Mouse (Mus musculus) limb, embryonic 13.5 days (tissue): ENCODE measurements at regions not wholly inside any gene's neighbourhood (a gene's known extent, or its start where the extent isn't known, plus 50 kb on each side); places are given as distances from the start of the nearest gene placed in this dataset.

Source experiments
- ATAC-seq: fragments of 200-750 bp; cut with Nextera tagmentation; 2 replicates; pipeline ENCODE4 v1.8.0; 2017; ENCODE audit warnings: low read depth, moderate number of reproducible peaks, moderate TSS enrichment; ENCODE audit not compliant: low FRiP score
- H3K27ac ChIP-seq: fragments of 300-500 bp; sonication (generic); 2 replicates; pipeline ENCODE4 v1.5.1; 2015; ENCODE audit warnings: inconsistent platforms, mild to moderate bottlenecking, moderate library complexity
- H3K27me3 ChIP-seq: fragments of 300-500 bp; sonication (generic); 2 replicates; pipeline ENCODE4 v1.6.1; 2015; ENCODE audit warnings: mild to moderate bottlenecking, inconsistent platforms
- H3K36me3 ChIP-seq: fragments of 300-500 bp; sonication (generic); 2 replicates; pipeline ENCODE4 v1.6.1; 2015; ENCODE audit warnings: inconsistent platforms, mild to moderate bottlenecking, moderate library complexity
- H3K4me1 ChIP-seq: fragments of 300-500 bp; sonication (generic); 2 replicates; pipeline ENCODE4 v1.6.1; 2015; ENCODE audit warnings: inconsistent platforms
- H3K4me2 ChIP-seq: fragments of 300-500 bp; sonication (generic); replicated peaks from 2 replicates; pipeline ENCODE4 v1.6.1; 2015; ENCODE audit warnings: inconsistent platforms, mild to moderate bottlenecking, moderate library complexity
- H3K4me3 ChIP-seq: fragments of 300-500 bp; sonication (generic); 2 replicates; pipeline ENCODE4 v1.5.1; 2015; ENCODE audit warnings: moderate library complexity, mild to moderate bottlenecking, inconsistent platforms
- H3K9ac ChIP-seq: fragments of 300-500 bp; sonication (generic); 2 replicates; pipeline ENCODE4 v1.6.1; 2015; ENCODE audit warnings: mild to moderate bottlenecking, inconsistent platforms
- H3K9me3 ChIP-seq: fragments of 300-500 bp; sonication (generic); 2 replicates; pipeline ENCODE4 v1.6.1; 2016; ENCODE audit warnings: inconsistent platforms
- WGBS: fragments of 180-500 bp; shearing (Covaris S2); methylation state at CpG from one replicate; pipeline ENCODE4 v1.1.7; 2015; 5-methylcytosine and 5-hydroxymethylcytosine counted together

DNA sequence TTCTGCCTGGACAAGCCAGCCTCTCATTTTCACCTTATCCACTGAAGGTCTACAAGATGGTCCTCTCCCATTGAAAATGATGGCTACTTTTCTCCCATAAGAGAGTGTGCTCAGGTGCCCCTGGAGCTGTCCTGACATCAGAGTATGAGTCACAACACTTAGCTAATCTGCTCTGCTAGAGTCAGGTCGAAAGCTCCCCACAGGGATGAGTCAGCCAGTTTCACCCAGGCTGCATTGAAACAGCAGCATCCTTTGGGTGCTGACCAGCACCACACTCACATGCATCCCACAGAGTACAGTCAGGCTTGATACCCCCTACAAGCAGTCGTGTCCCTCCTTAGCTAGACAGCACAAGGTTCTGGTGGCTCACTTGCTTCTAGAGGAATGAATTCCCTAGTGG is 234.0 kb downstream of the CK137956 start:
- Histone ChIP-seq H3K9ac (no peak overlapping the region), H3K27me3 (no peaks in the 10 kb centered on the region), H3K27ac (no peak overlapping the region), H3K36me3 (no peaks in the 10 kb centered on the region), H3K9me3 (no peaks in the 10 kb centered on the region), H3K4me1 (peaks cover 15% of the 10 kb centered on the region; the same call in 1 of the 2 replicates), H3K4me2 (no peak overlapping the region), H3K4me3 (no peak overlapping the region)
- ATAC-seq: no peak
- WGBS: 74% methylated on average over 2 of the region's 2 CpGs

DNA sequence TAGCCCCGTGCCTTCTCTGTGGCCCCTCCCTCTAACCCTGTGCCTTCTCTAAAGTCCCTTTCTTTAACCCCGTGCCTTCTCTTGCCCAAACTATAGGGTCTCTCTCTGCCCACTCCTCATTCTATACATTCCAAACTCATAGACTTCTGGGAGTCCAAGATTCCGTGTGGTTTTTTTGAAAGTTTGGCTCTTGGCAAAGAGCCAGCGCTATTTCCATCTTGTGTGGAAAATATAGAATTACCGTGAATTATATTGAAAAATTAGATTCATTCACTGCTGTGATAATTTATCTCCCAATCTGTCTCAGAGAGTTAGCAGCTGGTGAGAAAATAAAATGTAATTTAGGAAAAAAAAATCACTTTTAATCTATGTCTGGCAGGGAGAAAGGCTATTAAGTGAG is 234.6 kb downstream of the CK137956 start:
- no peak overlapping the region for H3K4me3 ChIP-seq
- peaks cover 15% of the 10 kb centered on the region; the same call in 1 of the 2 replicates for H3K4me1 ChIP-seq
- H3K9me3 ChIP-seq: no peaks in the 10 kb centered on the region
- peak; percentile 28; the same call in 1 of the 2 replicates for ATAC-seq
- H3K9ac ChIP-seq: no peak overlapping the region
- no peaks in the 10 kb centered on the region for H3K36me3 ChIP-seq
- 61% methylated on average over 5 of the region's 5 CpGs for WGBS
- no peaks in the 10 kb centered on the region for H3K27me3 ChIP-seq
- H3K27ac ChIP-seq: no peak overlapping the region
- no peak overlapping the region for H3K4me2 ChIP-seq

DNA sequence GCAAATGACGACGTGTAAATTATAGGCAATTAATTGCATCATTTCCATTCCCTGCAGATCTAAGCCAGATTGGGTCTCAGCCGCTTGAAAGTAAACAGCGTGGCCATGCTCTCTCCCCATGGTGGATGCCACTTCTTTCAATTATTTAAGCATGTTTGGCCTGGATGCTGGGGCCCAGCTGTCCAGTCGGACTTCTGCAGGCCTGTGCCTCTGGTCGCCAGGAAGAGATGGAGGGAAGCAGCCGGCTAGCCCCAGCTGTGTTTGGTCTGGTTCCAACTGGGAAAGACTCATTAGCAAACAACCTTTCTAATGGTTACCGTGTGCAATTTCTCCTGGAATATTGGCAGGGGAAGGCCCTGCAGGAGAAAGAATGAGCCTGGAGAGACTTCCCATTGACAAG is 236.1 kb downstream of the CK137956 start:
- peaks cover 15% of the 10 kb centered on the region; the same call in 1 of the 2 replicates for H3K4me1 ChIP-seq
- no peak overlapping the region for H3K4me3 ChIP-seq
- 20% methylated on average over 8 of the region's 8 CpGs for WGBS
- H3K36me3 ChIP-seq: no peaks in the 10 kb centered on the region
- H3K9ac ChIP-seq: no peak overlapping the region
- no peak for ATAC-seq
- H3K27ac ChIP-seq: no peak overlapping the region
- H3K27me3 ChIP-seq: no peaks in the 10 kb centered on the region
- H3K4me2 ChIP-seq: no peak overlapping the region
- no peaks in the 10 kb centered on the region for H3K9me3 ChIP-seq

DNA sequence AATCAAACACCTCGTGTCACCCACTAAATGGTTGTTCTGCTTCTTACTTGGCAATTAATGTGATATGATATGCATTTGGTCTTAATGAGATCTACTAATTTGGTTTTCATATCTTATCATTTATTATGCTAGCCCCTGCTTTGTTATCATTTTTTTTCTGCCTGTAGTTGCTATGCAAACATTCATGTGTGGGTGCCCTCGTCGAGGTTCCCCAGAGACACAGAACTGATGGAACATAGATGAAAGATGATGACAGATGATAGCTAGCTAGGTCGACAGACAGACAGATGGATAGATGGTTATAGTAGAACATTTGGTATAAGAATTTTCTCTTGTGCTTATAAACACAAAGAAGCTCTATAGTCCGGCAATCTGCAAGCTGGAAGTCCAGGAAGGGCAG is 252.1 kb downstream of the CK137956 start:
- no peaks in the 10 kb centered on the region for H3K36me3 ChIP-seq
- WGBS: 82% methylated on average over 5 of the region's 5 CpGs

DNA sequence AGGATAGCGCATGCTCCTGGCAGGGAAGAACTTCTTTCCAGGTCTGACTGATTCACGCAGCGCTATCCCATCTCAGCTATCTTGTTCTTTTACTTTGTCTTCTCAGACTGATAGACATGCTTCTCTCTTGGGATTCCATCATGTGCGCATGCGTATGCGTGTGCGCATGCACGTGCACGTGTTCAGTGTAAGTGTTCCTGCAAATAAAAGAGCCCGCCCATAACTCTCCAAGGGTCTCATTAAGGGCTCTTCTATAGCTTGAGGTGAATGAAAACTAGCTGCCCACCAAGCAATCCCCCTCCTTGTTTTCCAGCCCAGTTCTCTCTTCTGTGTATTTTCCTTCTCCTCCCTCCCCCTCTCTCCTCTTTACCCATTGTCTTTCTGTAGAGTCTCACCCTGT is 258.5 kb downstream of the CK137956 start:
- Histone ChIP-seq H3K4me3 (no peak overlapping the region), H3K9ac (no peak overlapping the region), H3K4me2 (no peak overlapping the region), H3K27me3 (no peaks in the 10 kb centered on the region), H3K4me1 (peaks cover 17% of the 10 kb centered on the region), H3K9me3 (no peaks in the 10 kb centered on the region), H3K27ac (no peak overlapping the region), H3K36me3 (no peaks in the 10 kb centered on the region)
- no peak for ATAC-seq
- WGBS: 76% methylated on average over 10 of the region's 10 CpGs

More for the DNA sequence above, 252.1 kb downstream of the CK137956 start:
- no peak overlapping the region for H3K4me2 ChIP-seq
- no peaks in the 10 kb centered on the region for H3K4me1 ChIP-seq
- H3K27me3 ChIP-seq: no peaks in the 10 kb centered on the region
- no peak overlapping the region for H3K9ac ChIP-seq
- no peak overlapping the region for H3K27ac ChIP-seq
- no peak for ATAC-seq
- H3K9me3 ChIP-seq: no peaks in the 10 kb centered on the region
- H3K4me3 ChIP-seq: no peak overlapping the region

DNA sequence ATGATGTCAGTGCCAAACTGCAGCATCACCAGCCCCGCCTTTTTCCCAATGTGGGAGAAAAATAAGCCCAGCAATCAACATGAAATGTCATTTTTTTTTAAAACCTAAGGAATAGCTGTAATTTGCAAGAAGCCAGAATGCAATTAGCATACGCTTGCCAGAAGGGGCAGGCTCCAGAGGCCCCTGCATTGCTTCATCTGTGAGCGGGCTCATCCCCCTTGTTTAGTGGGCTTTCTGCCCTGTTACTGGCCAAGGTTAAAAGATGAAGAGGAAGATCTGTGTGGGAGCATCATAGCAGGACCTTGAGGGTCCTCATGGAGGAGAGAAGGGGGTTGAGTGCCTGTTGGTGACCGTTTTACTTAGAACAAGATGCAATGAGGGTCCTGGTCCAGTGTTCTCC is 259.9 kb downstream of the CK137956 start:
- H3K4me2 ChIP-seq: no peak overlapping the region
- no peaks in the 10 kb centered on the region for H3K9me3 ChIP-seq
- WGBS: 55% methylated on average over 4 of the region's 4 CpGs
- H3K9ac ChIP-seq: no peak overlapping the region
- peaks cover 17% of the 10 kb centered on the region for H3K4me1 ChIP-seq
- ATAC-seq: no peak
- no peak overlapping the region for H3K27ac ChIP-seq
- no peaks in the 10 kb centered on the region for H3K36me3 ChIP-seq
- no peaks in the 10 kb centered on the region for H3K27me3 ChIP-seq
- no peak overlapping the region for H3K4me3 ChIP-seq

DNA sequence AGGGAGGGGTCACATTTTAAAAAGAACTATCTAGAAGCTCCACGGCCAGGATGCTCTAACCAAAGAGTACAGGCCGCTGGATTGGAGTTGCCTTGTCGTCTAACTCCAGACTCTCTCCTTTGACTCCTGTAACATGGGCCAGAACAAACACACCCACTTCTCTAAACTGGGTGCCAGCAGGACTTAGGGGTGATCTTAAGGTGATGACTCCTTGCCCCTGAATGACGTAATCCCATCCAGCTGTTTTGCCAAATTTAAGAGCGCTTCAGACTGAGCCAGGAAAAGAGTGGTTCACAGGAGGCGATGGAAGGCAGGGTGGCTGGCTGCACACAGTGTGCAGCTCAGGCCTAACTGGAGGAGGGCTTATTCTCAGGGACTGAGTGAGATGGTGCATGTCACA is 261.0 kb downstream of the CK137956 start:
- Histone ChIP-seq H3K9me3 (no peaks in the 10 kb centered on the region), H3K27me3 (no peaks in the 10 kb centered on the region), H3K27ac (no peak overlapping the region), H3K36me3 (no peaks in the 10 kb centered on the region), H3K4me3 (no peak overlapping the region), H3K4me1 (peaks cover 17% of the 10 kb centered on the region), H3K4me2 (no peak overlapping the region), H3K9ac (no peak overlapping the region)
- no peak for ATAC-seq
- 74% methylated on average over 6 of the region's 6 CpGs for WGBS

DNA sequence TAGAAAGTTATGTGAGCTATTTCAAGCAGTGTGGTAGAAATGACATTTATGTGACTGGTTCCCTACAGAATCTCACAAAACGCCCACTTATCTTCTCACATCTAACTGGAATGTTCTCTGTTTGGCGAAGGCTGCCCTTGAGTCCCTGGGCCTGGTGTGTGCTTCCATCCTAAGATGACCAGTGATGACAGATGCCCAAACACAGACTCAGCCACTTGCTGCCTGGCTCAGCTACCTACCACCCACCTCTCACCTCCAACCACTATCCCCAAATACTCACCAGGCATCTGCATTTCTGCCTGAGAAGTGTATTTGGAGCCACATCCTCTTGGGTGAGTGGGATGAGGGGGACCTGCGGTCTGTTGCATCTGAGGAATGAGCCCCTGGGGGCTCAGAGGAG is 262.6 kb downstream of the CK137956 start:
- Histone ChIP-seq H3K9ac (no peak overlapping the region), H3K4me3 (no peak overlapping the region), H3K27ac (no peak overlapping the region), H3K9me3 (no peaks in the 10 kb centered on the region), H3K4me2 (no peak overlapping the region), H3K27me3 (no peaks in the 10 kb centered on the region), H3K36me3 (no peaks in the 10 kb centered on the region), H3K4me1 (peaks cover 17% of the 10 kb centered on the region)
- WGBS: 77% methylated on average over 3 of the region's 3 CpGs
- ATAC-seq: no peak

DNA sequence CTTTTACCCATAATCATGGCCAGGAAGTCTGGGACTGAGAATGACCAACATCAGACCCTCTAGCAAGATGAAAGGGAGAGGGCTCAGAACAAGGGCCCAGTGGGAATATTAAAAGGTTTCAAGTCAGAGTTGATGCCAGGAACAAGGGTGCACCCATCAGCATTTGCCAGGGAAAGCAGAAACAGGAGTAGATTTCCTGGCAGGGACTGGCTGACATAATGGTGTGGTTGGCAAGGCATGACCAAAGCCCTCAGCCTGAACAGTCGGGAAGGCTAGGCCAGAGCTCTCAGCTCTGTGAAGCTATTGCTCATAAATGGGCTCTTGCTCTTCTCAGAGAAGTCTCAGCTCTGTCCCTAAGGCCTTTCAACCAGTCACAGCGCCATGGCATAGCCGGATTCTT is 263.6 kb downstream of the CK137956 start:
- no peaks in the 10 kb centered on the region for H3K9me3 ChIP-seq
- no peak overlapping the region for H3K27ac ChIP-seq
- H3K4me3 ChIP-seq: no peak overlapping the region
- H3K9ac ChIP-seq: no peak overlapping the region
- H3K36me3 ChIP-seq: no peaks in the 10 kb centered on the region
- 79% methylated on average over 3 of the region's 3 CpGs for WGBS
- no peaks in the 10 kb centered on the region for H3K27me3 ChIP-seq
- no peak for ATAC-seq
- H3K4me2 ChIP-seq: no peak overlapping the region
- peaks cover 14% of the 10 kb centered on the region for H3K4me1 ChIP-seq

DNA sequence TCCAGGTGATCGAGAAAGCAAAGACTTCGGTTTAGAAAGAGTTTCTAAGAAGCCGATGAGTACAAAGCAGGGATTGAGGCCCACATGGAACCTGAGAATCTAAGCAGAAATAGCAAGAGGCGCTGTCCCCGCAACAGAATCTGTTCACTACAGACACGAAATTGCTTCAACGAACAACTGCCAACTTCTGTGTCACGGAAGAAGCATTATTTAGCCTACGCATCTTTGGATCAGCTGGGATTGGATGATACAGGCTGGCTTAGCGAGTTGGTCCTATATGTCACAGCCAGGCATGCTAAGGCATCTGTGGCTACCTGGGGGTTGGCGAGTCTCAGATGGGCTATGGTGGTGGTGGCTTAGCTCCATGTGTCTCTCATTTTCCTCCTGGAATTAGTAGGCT is 269.1 kb downstream of the CK137956 start:
- H3K27me3 ChIP-seq: no peaks in the 10 kb centered on the region
- no peak overlapping the region for H3K4me2 ChIP-seq
- no peak overlapping the region for H3K27ac ChIP-seq
- ATAC-seq: no peak
- H3K36me3 ChIP-seq: no peaks in the 10 kb centered on the region
- no peaks in the 10 kb centered on the region for H3K4me1 ChIP-seq
- no peak overlapping the region for H3K9ac ChIP-seq
- WGBS: 93% methylated on average over 11 of the region's 11 CpGs
- no peaks in the 10 kb centered on the region for H3K9me3 ChIP-seq
- H3K4me3 ChIP-seq: no peak overlapping the region

DNA sequence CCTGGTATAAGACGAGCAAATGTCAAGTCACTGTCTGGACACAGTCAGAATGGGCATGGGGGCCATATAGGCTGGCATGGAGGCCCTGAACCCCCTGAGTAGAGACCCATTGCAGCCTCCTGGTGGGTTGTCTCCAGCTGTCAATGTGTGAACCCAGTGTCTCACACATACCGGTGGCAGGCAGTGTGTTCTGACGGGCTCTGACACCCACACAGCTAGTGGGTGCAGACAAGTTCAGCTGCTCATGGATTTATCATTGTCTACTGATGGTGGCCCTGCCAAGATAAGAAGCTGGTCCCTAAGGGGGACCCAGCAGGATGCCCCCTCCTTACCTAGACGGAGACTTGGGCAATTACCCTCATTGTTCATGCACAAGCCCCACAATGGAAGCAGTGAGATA is 280.8 kb downstream of the CK137956 start:
- H3K9ac ChIP-seq: no peak overlapping the region
- no peak overlapping the region for H3K4me3 ChIP-seq
- no peaks in the 10 kb centered on the region for H3K36me3 ChIP-seq
- no peak overlapping the region for H3K4me2 ChIP-seq
- H3K4me1 ChIP-seq: no peaks in the 10 kb centered on the region
- ATAC-seq: no peak
- WGBS: 68% methylated on average over 4 of the region's 4 CpGs
- no peak overlapping the region for H3K27ac ChIP-seq
- H3K9me3 ChIP-seq: no peaks in the 10 kb centered on the region
- H3K27me3 ChIP-seq: no peaks in the 10 kb centered on the region

DNA sequence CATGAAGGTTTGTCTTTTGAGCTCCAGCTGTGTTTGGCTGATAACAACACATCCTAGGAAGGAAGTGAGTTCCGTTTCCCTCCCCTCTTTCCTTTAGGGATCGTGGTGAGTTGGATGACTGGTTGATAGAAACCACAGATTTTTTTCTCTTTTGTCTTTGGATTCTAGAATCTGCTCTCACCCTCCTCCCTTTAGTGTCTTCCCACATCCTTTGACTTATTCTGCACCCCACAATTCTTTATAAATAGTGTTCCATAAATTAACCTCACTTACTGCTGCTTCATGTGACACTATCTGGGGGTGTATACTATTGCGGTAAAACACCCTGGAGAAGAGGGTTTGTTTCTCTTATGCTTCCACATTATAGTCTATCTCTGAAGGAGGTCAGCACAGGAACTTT is 285.7 kb downstream of the CK137956 start:
- no peak for ATAC-seq
- H3K4me2 ChIP-seq: no peak overlapping the region
- WGBS: 83% methylated on average over 3 of the region's 3 CpGs
- H3K4me3 ChIP-seq: no peak overlapping the region
- no peaks in the 10 kb centered on the region for H3K4me1 ChIP-seq
- no peak overlapping the region for H3K27ac ChIP-seq
- H3K9ac ChIP-seq: no peak overlapping the region
- H3K27me3 ChIP-seq: no peaks in the 10 kb centered on the region
- no peaks in the 10 kb centered on the region for H3K36me3 ChIP-seq
- H3K9me3 ChIP-seq: no peaks in the 10 kb centered on the region

DNA sequence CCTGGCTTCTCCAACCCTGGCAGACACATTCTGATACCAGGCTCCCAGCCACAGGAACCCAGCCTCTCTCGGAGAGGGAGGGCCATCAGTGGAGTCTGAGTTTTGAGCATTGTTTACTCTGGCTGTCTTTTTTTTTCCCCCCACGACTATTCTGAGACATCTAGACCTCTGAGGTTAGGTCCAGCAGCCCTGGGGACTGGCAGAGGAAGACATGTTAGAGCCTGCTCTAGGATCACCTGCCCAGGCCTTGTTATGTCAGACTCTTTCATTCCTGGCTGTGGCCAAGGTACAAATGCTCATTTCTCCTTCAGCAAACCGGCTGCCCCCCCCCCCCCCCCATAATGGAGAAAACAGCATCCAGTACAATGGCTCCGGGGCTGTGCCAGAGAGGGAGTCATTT is 291.4 kb downstream of the CK137956 start:
- ATAC-seq: no peak
- Histone ChIP-seq H3K4me3 (no peak overlapping the region), H3K27me3 (no peaks in the 10 kb centered on the region), H3K4me2 (no peak overlapping the region), H3K4me1 (no peaks in the 10 kb centered on the region), H3K9ac (no peak overlapping the region), H3K27ac (no peak overlapping the region), H3K36me3 (no peaks in the 10 kb centered on the region), H3K9me3 (no peaks in the 10 kb centered on the region)
- 34% methylated on average over 4 of the region's 4 CpGs for WGBS
